Mouse (Mus musculus): ENCODE results near the gene Nup214. TPM values are rescaled to one million over a fixed set of nuclear protein-coding genes. Genes with fewer than 3 reads are reported as not detected.

The Nup214 gene
- polyA plus RNA-seq, 1 experiment: 26.8 TPM

- no peak for DNase-seq (ENCODE audit: low read depth)
These were observed 96.5 kb downstream of the Nup214 start for GRCm38 (mm10) chr2:32070747-32071146.

GRCm38 (mm10) chr2:32074404-32074803 is 100.2 kb downstream of the Nup214 start:
- peak; percentile 19 for DNase-seq (ENCODE audit: low read depth)

- no peak for DNase-seq (ENCODE audit: low read depth)
These were observed 101.1 kb downstream of the Nup214 start for GRCm38 (mm10) chr2:32075368-32075767.

GRCm38 (mm10) chr2:32077744-32078143 is 103.5 kb downstream of the Nup214 start:
- no peak for DNase-seq (ENCODE audit: low read depth)

- DNase-seq (ENCODE audit: low read depth): no peak
These were observed 104.3 kb downstream of the Nup214 start for GRCm38 (mm10) chr2:32078522-32078921.

- no peak for DNase-seq (ENCODE audit: low read depth)
These were observed 105.0 kb downstream of the Nup214 start for GRCm38 (mm10) chr2:32079191-32079725.

- DNase-seq (ENCODE audit: low read depth): no peak
These were observed 106.4 kb downstream of the Nup214 start for GRCm38 (mm10) chr2:32080681-32081080.

GRCm38 (mm10) chr2:32081296-32081929 is 107.2 kb downstream of the Nup214 start:
- DNase-seq (ENCODE audit: low read depth): no peak

- DNase-seq (ENCODE audit: low read depth): no peak
These were observed 108.0 kb downstream of the Nup214 start for GRCm38 (mm10) chr2:32082229-32082628.

GRCm38 (mm10) chr2:32083159-32084011 is 109.1 kb downstream of the Nup214 start:
- no peak for DNase-seq (ENCODE audit: low read depth)

- DNase-seq (ENCODE audit: low read depth): no peak
These were observed 110.1 kb downstream of the Nup214 start, which contains the start of gene Fam78a for GRCm38 (mm10) chr2:32084111-32084871. TSS of gene Fam78a (minus strand) at chr2:32084857.

- no peak for DNase-seq (ENCODE audit: low read depth)
These were observed 110.6 kb downstream of the Nup214 start for GRCm38 (mm10) chr2:32084872-32085199.

- DNase-seq (ENCODE audit: low read depth): no peak
These were observed 111.0 kb downstream of the Nup214 start for GRCm38 (mm10) chr2:32085231-32085630.

- no peak for DNase-seq (ENCODE audit: low read depth)
These were observed 113.4 kb downstream of the Nup214 start for GRCm38 (mm10) chr2:32087606-32088005.

- DNase-seq (ENCODE audit: low read depth): no peak
These were observed 114.2 kb downstream of the Nup214 start for GRCm38 (mm10) chr2:32088372-32088981.

GRCm38 (mm10) chr2:32089606-32090005 is 115.4 kb downstream of the Nup214 start:
- DNase-seq (ENCODE audit: low read depth): peak; percentile 9

- no peak for DNase-seq (ENCODE audit: low read depth)
These were observed 115.9 kb downstream of the Nup214 start for GRCm38 (mm10) chr2:32090145-32090544.

- DNase-seq (ENCODE audit: low read depth): no peak
These were observed 117.7 kb downstream of the Nup214 start for GRCm38 (mm10) chr2:32091956-32092355.

GRCm38 (mm10) chr2:32094001-32094707 is 119.9 kb downstream of the Nup214 start:
- DNase-seq (ENCODE audit: low read depth): no peak

GRCm38 (mm10) chr2:32095351-32096121 is 121.3 kb downstream of the Nup214 start, which contains the start of gene Plpp7:
TSS of gene Plpp7 (plus strand) at chr2:32095528.
- no peak for DNase-seq (ENCODE audit: low read depth)
